Mouse (Mus musculus) forebrain, embryonic 16.5 days (tissue): ENCODE results near the gene Fahd1. TPM values are rescaled to one million over a fixed set of nuclear protein-coding genes. Genes with fewer than 3 reads are reported as not detected.

Experiments
- ATAC-seq: fragments of 200-750 bp; cut with Nextera tagmentation; 2 replicates; pipeline ENCODE4 v1.8.0; 2017; ENCODE audit warnings: mild to moderate bottlenecking, moderate library complexity
- H3K27ac ChIP-seq: fragments of 300-500 bp; sonication (generic); 2 replicates; pipeline ENCODE4 v1.5.1; 2014; ENCODE audit warnings: low read length, control low read depth
- H3K27me3 ChIP-seq: fragments of 300-500 bp; sonication (generic); replicated peaks from 2 replicates; pipeline ENCODE4 v1.6.1; 2014; ENCODE audit warnings: low read length; ENCODE audit not compliant: control insufficient read depth, insufficient read depth
- H3K36me3 ChIP-seq: fragments of 300-500 bp; sonication (generic); 2 replicates; pipeline ENCODE4 v1.6.1; 2014; ENCODE audit not compliant: control insufficient read depth, insufficient read depth
- H3K4me1 ChIP-seq: fragments of 300-500 bp; sonication (generic); replicated peaks from 2 replicates; pipeline ENCODE4 v1.6.1; 2014; ENCODE audit warnings: low read length; ENCODE audit not compliant: control insufficient read depth, insufficient read depth
- H3K4me2 ChIP-seq: fragments of 300-500 bp; sonication (generic); 2 replicates; pipeline ENCODE4 v1.6.1; 2014; ENCODE audit warnings: mild to moderate bottlenecking, low read length, control low read depth
- H3K4me3 ChIP-seq: fragments of 300-500 bp; sonication (generic); replicated peaks from 2 replicates; pipeline ENCODE4 v1.5.1; 2014; ENCODE audit warnings: mild to moderate bottlenecking, low read length, control low read depth
- H3K9ac ChIP-seq: fragments of 300-500 bp; sonication (generic); replicated peaks from 2 replicates; pipeline ENCODE4 v1.6.1; 2014; ENCODE audit warnings: low read depth, low read length, control low read depth
- H3K9me3 ChIP-seq: fragments of 300-500 bp; sonication (generic); 2 replicates; pipeline ENCODE4 v1.6.1; 2016; ENCODE audit warnings: low read length; ENCODE audit not compliant: control insufficient read depth
- WGBS: fragments of 180-500 bp; shearing (Covaris S2); extraction: QIAGEN DNeasy Blood & Tissue Kit; methylation state at CpG from one replicate; pipeline ENCODE4 v1.1.7; 2014; 5-methylcytosine and 5-hydroxymethylcytosine counted together
- polyA plus RNA-seq: library from polyadenylated mRNA; unstranded; fragments of >200 nt; fragmentation: Nextera tagmentation; extraction: Ambion mirVana; gene quantifications from 2 replicates; pipeline ENCODE4 v1.2.1, GENCODE M21; 2015

Gene Fahd1
- polyA plus RNA-seq, 1 experiment from 2014 or later = 14.4 TPM

GRCm38 (mm10) chr17:24803952-24804951 is 45.9 kb downstream of the Fahd1 start, which contains the start of gene Meiob:
Gene Meiob (plus strand): TSS chr17:24804289.
- Histone ChIP-seq H3K9me3 (no peaks in the 10 kb centered on the region), H3K27ac (no peak within 1 kb of the TSS), H3K4me2 (peak within 1 kb of the TSS; percentile 77), H3K4me3 (peak within 1 kb of the TSS; percentile 59), H3K9ac (peak within 1 kb of the TSS; percentile 65), H3K4me1 (peaks cover 9% of the 10 kb centered on the region), H3K27me3 (peaks cover 13% of the 10 kb centered on the region), H3K36me3 (no peaks in the 10 kb centered on the region)
- WGBS = under 1% methylated on average over 71 of the region's 71 CpGs
- peak; percentile 72 for ATAC-seq

- Histone ChIP-seq H3K36me3 (no peaks in the 10 kb centered on the region), H3K9ac (no peak overlapping the region), H3K4me1 (peaks cover 9% of the 10 kb centered on the region), H3K27me3 (peaks cover 11% of the 10 kb centered on the region), H3K4me2 (no peak overlapping the region), H3K27ac (no peak overlapping the region), H3K9me3 (no peaks in the 10 kb centered on the region), H3K4me3 (no peak overlapping the region)
- ATAC-seq = no peak
- 53% methylated on average over 3 of the region's 3 CpGs for WGBS
These were observed 49.6 kb downstream of the Fahd1 start for GRCm38 (mm10) chr17:24800524-24800923.

GRCm38 (mm10) chr17:24799476-24799875 is 50.7 kb downstream of the Fahd1 start:
- H3K4me1 ChIP-seq = peaks cover 7% of the 10 kb centered on the region
- H3K36me3 ChIP-seq = no peaks in the 10 kb centered on the region
- H3K27ac ChIP-seq = no peak overlapping the region
- H3K4me3 ChIP-seq = no peak overlapping the region
- H3K27me3 ChIP-seq = peaks cover 6% of the 10 kb centered on the region
- H3K9ac ChIP-seq = no peak overlapping the region
- ATAC-seq = no peak
- H3K4me2 ChIP-seq = no peak overlapping the region
- WGBS = 86% methylated on average over 4 of the region's 4 CpGs
- H3K9me3 ChIP-seq = no peaks in the 10 kb centered on the region

Other genes with a start within 250 kb of the Fahd1 start
- gene Tsc2, start 217.7 kb downstream of the Fahd1 start, polyA plus RNA-seq = 80.4 and 86.8 TPM in 2 replicates
- 13.4 and 14.4 TPM in 2 replicates for gene Nthl1, start 217.7 kb downstream of the Fahd1 start, polyA plus RNA-seq
- 28.1 and 31.2 TPM in 2 replicates for gene Slc9a3r2, start 200.0 kb downstream of the Fahd1 start, polyA plus RNA-seq
- not detected in 2 replicates for gene Npw, start 191.9 kb downstream of the Fahd1 start, polyA plus RNA-seq
- 17.9 and 22.0 TPM in 2 replicates for gene Zfp598, start 180.7 kb downstream of the Fahd1 start, polyA plus RNA-seq
- 143 and 193 TPM in 2 replicates for gene Syngr3, start 160.4 kb downstream of the Fahd1 start, polyA plus RNA-seq
- gene Gfer, start 154.2 kb downstream of the Fahd1 start, polyA plus RNA-seq = 35.0 and 35.4 TPM in 2 replicates
- 2.0 and 2.7 TPM in 2 replicates for gene Noxo1, start 154.1 kb downstream of the Fahd1 start, polyA plus RNA-seq
- 83.7 and 85.5 TPM in 2 replicates for gene Tbl3, start 142.7 kb downstream of the Fahd1 start, polyA plus RNA-seq
- gene Rnf151, start 132.3 kb downstream of the Fahd1 start, polyA plus RNA-seq = not detected in 2 replicates
- 787 and 797 TPM in 2 replicates for gene Rps2, start 132.2 kb downstream of the Fahd1 start, polyA plus RNA-seq
- gene Ndufb10, start 125.9 kb downstream of the Fahd1 start, polyA plus RNA-seq = 220 and 233 TPM in 2 replicates
- gene Rpl3l, start 122.5 kb downstream of the Fahd1 start, polyA plus RNA-seq = not detected in 2 replicates
- 20.0 and 21.1 TPM in 2 replicates for gene Msrb1, start 113.7 kb downstream of the Fahd1 start, polyA plus RNA-seq
- 0.32 TPM in 1 of 2 replicates, not detected in the other for gene Hs3st6, start 97.4 kb downstream of the Fahd1 start, polyA plus RNA-seq
- not detected in 2 replicates for gene Meiob, start 46.1 kb downstream of the Fahd1 start, polyA plus RNA-seq
- gene Hagh, start 10.2 kb downstream of the Fahd1 start, polyA plus RNA-seq = 40.2 and 50.1 TPM in 2 replicates
- gene Igfals, start 15.6 kb upstream of the Fahd1 start, polyA plus RNA-seq = 0.19 TPM in 1 of 2 replicates, not detected in the other
- 66.8 and 71.1 TPM in 2 replicates for gene Nubp2, start 36.0 kb upstream of the Fahd1 start, polyA plus RNA-seq
- 82.1 and 86.8 TPM in 2 replicates for gene Spsb3, start 36.3 kb upstream of the Fahd1 start, polyA plus RNA-seq
- 32.4 and 35.7 TPM in 2 replicates for gene Eme2, start 44.7 kb upstream of the Fahd1 start, polyA plus RNA-seq
- gene Mrps34, start 44.8 kb upstream of the Fahd1 start, polyA plus RNA-seq = 72.3 and 79.8 TPM in 2 replicates
- 63.4 and 76.1 TPM in 2 replicates for gene Nme3, start 46.1 kb upstream of the Fahd1 start, polyA plus RNA-seq
- gene Mapk8ip3, start 86.6 kb upstream of the Fahd1 start, polyA plus RNA-seq = 100 and 114 TPM in 2 replicates
- gene Jpt2, start 110.3 kb upstream of the Fahd1 start, polyA plus RNA-seq = 95.4 and 99.1 TPM in 2 replicates
- 5.9 and 6.8 TPM in 2 replicates for gene Cramp1l, start 165.4 kb upstream of the Fahd1 start, polyA plus RNA-seq
- gene Ift140, start 165.7 kb upstream of the Fahd1 start, polyA plus RNA-seq = 26.6 and 28.4 TPM in 2 replicates
- 12.0 and 12.5 TPM in 2 replicates for gene Tmem204, start 233.2 kb upstream of the Fahd1 start, polyA plus RNA-seq